Mouse (Mus musculus) midbrain, embryonic 12.5 days (tissue): ENCODE measurements at regions not wholly inside any gene's neighbourhood (a gene's known extent, or its start where the extent isn't known, plus 50 kb on each side); places are given as distances from the start of the nearest gene placed in this dataset.

Source experiments
- ATAC-seq: fragments of 200-750 bp; cut with Nextera tagmentation; 2 replicates; pipeline ENCODE4 v1.8.0; 2017; ENCODE audit warnings: low read depth, moderate TSS enrichment, moderate library complexity; ENCODE audit not compliant: low FRiP score
- H3K27ac ChIP-seq: fragments of 300-500 bp; sonication (generic); replicated peaks from 2 replicates; pipeline ENCODE4 v1.5.1; 2016; ENCODE audit warnings: mild to moderate bottlenecking
- H3K27me3 ChIP-seq: fragments of 300-500 bp; sonication (generic); 2 replicates; pipeline ENCODE4 v1.6.1; 2016; ENCODE audit warnings: mild to moderate bottlenecking
- H3K36me3 ChIP-seq: fragments of 300-500 bp; sonication (generic); 2 replicates; pipeline ENCODE4 v1.6.1; 2016
- H3K4me1 ChIP-seq: fragments of 300-500 bp; sonication (generic); 2 replicates; pipeline ENCODE4 v1.6.1; 2016
- H3K4me2 ChIP-seq: fragments of 300-500 bp; sonication (generic); replicated peaks from 2 replicates; pipeline ENCODE4 v1.6.1; 2016; ENCODE audit warnings: mild to moderate bottlenecking, moderate library complexity
- H3K4me3 ChIP-seq: fragments of 300-500 bp; sonication (generic); 2 replicates; pipeline ENCODE4 v1.5.1; 2016; ENCODE audit warnings: mild to moderate bottlenecking
- H3K9ac ChIP-seq: fragments of 300-500 bp; sonication (generic); replicated peaks from 2 replicates; pipeline ENCODE4 v1.6.1; 2016; ENCODE audit warnings: mild to moderate bottlenecking, moderate library complexity
- H3K9me3 ChIP-seq: fragments of 300-500 bp; sonication (generic); 2 replicates; pipeline ENCODE4 v1.6.1; 2016; ENCODE audit warnings: mild to moderate bottlenecking
- WGBS: fragments of 180-500 bp; shearing (Covaris S2); methylation state at CpG from one replicate; pipeline ENCODE4 v1.1.7; 2016; 5-methylcytosine and 5-hydroxymethylcytosine counted together

- no peaks in the 10 kb centered on the region for H3K9me3 ChIP-seq
- no peaks in the 10 kb centered on the region for H3K27me3 ChIP-seq
- ATAC-seq: peak; percentile 49; the same call in 1 of the 2 replicates
- H3K27ac ChIP-seq: no peak overlapping the region
- no peaks in the 10 kb centered on the region for H3K36me3 ChIP-seq
- 60% methylated on average over 5 of the region's 5 CpGs for WGBS
- H3K4me1 ChIP-seq: no peaks in the 10 kb centered on the region
- no peak overlapping the region for H3K4me3 ChIP-seq
- H3K9ac ChIP-seq: no peak overlapping the region
- no peak overlapping the region for H3K4me2 ChIP-seq
These were observed 967.4 kb upstream of the Epha7 start for GRCm38 (mm10) chr4:27845521-27845920.

DNA sequence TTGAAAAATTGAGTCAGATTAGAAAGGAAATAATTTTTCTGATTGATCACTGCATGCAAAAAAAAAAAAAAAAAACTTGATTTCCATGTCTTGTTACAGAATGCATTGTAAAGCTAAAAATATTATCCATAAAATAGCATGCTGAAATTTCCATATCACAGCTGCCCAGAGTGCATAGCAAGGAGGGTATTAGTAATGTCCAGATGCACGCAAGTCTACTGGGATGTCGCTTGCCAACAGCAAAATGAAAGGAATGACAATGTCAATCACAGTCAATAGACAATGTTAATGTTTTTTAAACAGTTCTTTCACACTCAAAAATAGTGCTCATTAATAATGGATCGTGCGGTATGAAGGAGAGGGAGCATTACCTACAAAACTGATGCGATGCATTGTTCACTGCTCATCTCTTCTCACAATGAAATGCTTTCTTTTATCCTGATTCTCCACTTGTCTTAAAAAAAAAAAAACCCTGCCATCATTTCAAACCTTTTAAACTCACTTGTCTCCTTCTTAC lies 966.8 kb upstream of the Epha7 start:
- Histone ChIP-seq H3K9ac (no peak overlapping the region), H3K4me2 (no peak overlapping the region)
- ATAC-seq: peak; percentile 71

GRCm38 (mm10) chr4:27856086-27856485 lies 956.8 kb upstream of the Epha7 start:
- WGBS: 88% methylated on average over 2 of the region's 2 CpGs
- no peaks in the 10 kb centered on the region for H3K9me3 ChIP-seq
- no peak overlapping the region for H3K4me3 ChIP-seq
- no peaks in the 10 kb centered on the region for H3K4me1 ChIP-seq
- H3K9ac ChIP-seq: no peak overlapping the region
- ATAC-seq: no peak
- no peaks in the 10 kb centered on the region for H3K36me3 ChIP-seq
- no peak overlapping the region for H3K4me2 ChIP-seq
- no peaks in the 10 kb centered on the region for H3K27me3 ChIP-seq
- H3K27ac ChIP-seq: no peak overlapping the region

More for the DNA sequence above, 966.8 kb upstream of the Epha7 start:
- no peak overlapping the region for H3K4me3 ChIP-seq
- WGBS: 66% methylated on average over 5 of the region's 5 CpGs
- no peaks in the 10 kb centered on the region for H3K9me3 ChIP-seq
- H3K27me3 ChIP-seq: no peaks in the 10 kb centered on the region
- H3K36me3 ChIP-seq: no peaks in the 10 kb centered on the region
- no peaks in the 10 kb centered on the region for H3K4me1 ChIP-seq
- H3K27ac ChIP-seq: no peak overlapping the region

DNA sequence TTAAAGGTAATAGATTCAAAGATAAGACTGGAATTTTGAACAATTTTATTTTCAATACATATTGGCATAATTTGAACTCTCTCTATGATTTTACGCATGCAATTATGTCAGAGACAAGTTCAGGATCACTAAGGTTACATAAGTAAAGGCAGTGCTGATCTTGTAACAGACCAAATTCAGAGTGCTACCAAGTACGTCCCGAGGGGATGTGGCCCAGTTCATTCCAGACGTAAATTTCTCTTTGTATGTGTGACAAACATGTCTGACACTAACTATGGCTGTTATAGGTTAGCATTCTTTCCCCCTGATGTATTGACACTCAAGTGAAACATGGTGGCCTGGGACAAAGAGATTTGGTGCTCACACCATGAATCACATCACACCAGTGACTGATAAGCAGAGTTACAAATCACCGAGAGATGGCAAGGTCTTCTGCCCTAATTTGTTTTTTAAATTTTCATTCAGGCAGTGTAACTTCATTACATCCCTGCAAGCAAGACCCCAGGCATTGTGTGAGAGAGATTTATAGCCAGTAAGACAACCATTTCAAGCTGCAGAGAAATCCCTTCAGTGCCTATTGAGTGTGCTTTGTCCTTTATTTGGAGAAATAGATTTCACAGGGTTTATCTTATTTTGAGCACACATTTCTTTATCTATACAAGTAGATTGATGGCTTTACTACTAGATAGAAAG lies 925.5 kb upstream of the Epha7 start:
- Histone ChIP-seq H3K4me3 (no peak overlapping the region), H3K9ac (no peak overlapping the region), H3K9me3 (no peaks in the 10 kb centered on the region), H3K36me3 (no peaks in the 10 kb centered on the region), H3K27me3 (no peaks in the 10 kb centered on the region), H3K4me1 (no peaks in the 10 kb centered on the region), H3K27ac (no peak overlapping the region), H3K4me2 (no peak overlapping the region)
- ATAC-seq: no peak
- WGBS: 75% methylated on average over 5 of the region's 5 CpGs

GRCm38 (mm10) chr4:27896396-27896795 lies 916.5 kb upstream of the Epha7 start:
- no peak overlapping the region for H3K4me3 ChIP-seq
- no peaks in the 10 kb centered on the region for H3K36me3 ChIP-seq
- H3K27ac ChIP-seq: no peak overlapping the region
- no peaks in the 10 kb centered on the region for H3K4me1 ChIP-seq
- no peak overlapping the region for H3K9ac ChIP-seq
- H3K9me3 ChIP-seq: no peaks in the 10 kb centered on the region
- H3K4me2 ChIP-seq: no peak overlapping the region
- ATAC-seq: no peak
- H3K27me3 ChIP-seq: no peaks in the 10 kb centered on the region
- 84% methylated on average over 2 of the region's 2 CpGs for WGBS

- Histone ChIP-seq H3K4me2 (no peak overlapping the region), H3K9me3 (no peaks in the 10 kb centered on the region), H3K4me1 (peaks cover 8% of the 10 kb centered on the region), H3K36me3 (no peaks in the 10 kb centered on the region), H3K4me3 (no peak overlapping the region), H3K27ac (no peak overlapping the region), H3K9ac (no peak overlapping the region), H3K27me3 (peaks cover 12% of the 10 kb centered on the region; the same call in 1 of the 2 replicates)
- WGBS: 37% methylated on average over 2 of the region's 2 CpGs
- peak; percentile 71; the same call in 1 of the 2 replicates for ATAC-seq
These were observed 867.6 kb upstream of the Epha7 start for GRCm38 (mm10) chr4:27945351-27945750.

- Histone ChIP-seq H3K36me3 (no peaks in the 10 kb centered on the region), H3K27me3 (peaks cover 12% of the 10 kb centered on the region; the same call in 1 of the 2 replicates), H3K27ac (no peak overlapping the region), H3K4me2 (no peak overlapping the region), H3K4me3 (no peak overlapping the region), H3K4me1 (peaks cover 8% of the 10 kb centered on the region), H3K9me3 (no peaks in the 10 kb centered on the region), H3K9ac (no peak overlapping the region)
- ATAC-seq: 0 out of 2 replicates have a peak, but pooled peaks have one; percentile 35
- WGBS: 57% methylated on average over 1 of the region's 1 CpGs
These were observed 867.2 kb upstream of the Epha7 start for GRCm38 (mm10) chr4:27945768-27946167.

GRCm38 (mm10) chr4:27949970-27950717 lies 862.8 kb upstream of the Epha7 start:
- Histone ChIP-seq H3K4me1 (peaks cover 8% of the 10 kb centered on the region), H3K9me3 (no peaks in the 10 kb centered on the region), H3K27me3 (peaks cover 18% of the 10 kb centered on the region; the same call in 1 of the 2 replicates), H3K27ac (no peak overlapping the region), H3K4me2 (no peak overlapping the region), H3K9ac (no peak overlapping the region), H3K36me3 (no peaks in the 10 kb centered on the region), H3K4me3 (no peak overlapping the region)
- ATAC-seq: peak; percentile 78
- WGBS: 38% methylated on average over 8 of the region's 8 CpGs

DNA sequence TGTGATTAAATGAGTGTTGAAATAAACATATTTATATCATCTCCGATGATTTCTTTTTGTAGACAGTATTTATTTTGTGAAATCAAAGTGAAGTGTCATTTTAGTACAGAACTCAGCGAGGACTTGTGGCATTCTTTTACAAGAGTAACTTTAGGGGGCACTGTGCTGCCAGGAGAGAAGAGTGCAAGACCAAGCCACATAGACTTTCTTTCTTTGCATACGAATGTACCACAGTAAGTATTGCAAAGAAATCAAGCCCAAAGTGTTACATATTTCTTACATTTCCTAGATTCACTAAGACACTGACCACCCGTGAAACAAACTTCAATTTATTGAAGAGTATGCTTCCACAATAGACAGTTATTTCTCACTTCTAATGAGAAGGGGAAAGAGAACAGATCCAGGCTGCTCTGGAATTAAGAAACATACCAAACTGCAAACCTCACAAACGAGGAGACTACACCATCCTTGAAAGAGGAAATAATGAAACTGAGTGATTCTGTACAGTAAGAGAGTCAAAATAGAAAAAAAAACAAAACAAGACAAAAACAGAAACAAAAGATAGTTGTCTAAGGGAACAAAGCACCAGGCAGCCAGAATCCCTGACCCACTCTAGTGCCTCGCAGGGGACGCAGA lies 847.8 kb upstream of the Epha7 start:
- Histone ChIP-seq H3K4me2 (no peak overlapping the region), H3K27ac (no peak overlapping the region), H3K36me3 (no peaks in the 10 kb centered on the region), H3K9ac (no peak overlapping the region), H3K4me3 (no peak overlapping the region), H3K9me3 (no peaks in the 10 kb centered on the region), H3K27me3 (peaks cover 6% of the 10 kb centered on the region), H3K4me1 (peaks cover 3% of the 10 kb centered on the region; the same call in 1 of the 2 replicates)
- no peak for ATAC-seq
- 14% methylated on average over 7 of the region's 7 CpGs for WGBS

DNA sequence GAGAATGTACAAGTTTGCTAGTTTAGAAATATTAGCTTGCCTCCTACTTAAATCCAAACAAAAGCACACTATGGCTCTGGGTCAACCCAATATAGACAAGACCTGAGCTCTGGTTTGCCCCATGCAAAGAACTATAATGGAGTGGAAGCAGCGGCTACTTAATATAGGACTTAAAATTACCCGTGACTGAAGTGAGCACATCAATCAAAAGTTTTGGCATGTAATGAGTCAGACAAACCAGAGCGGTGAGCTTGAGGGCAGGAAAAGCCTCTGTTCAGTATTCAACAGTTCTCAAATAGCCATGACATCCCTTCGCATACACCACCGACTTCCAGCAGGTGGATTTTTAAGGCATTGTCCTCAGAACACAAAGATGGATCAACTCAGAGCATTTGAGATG lies 842.4 kb upstream of the Epha7 start:
- Histone ChIP-seq H3K27ac (no peak overlapping the region), H3K4me1 (peaks cover under 1% of the 10 kb centered on the region; the same call in 1 of the 2 replicates), H3K36me3 (no peaks in the 10 kb centered on the region), H3K4me3 (no peak overlapping the region), H3K27me3 (peaks cover 18% of the 10 kb centered on the region), H3K4me2 (no peak overlapping the region), H3K9ac (no peak overlapping the region), H3K9me3 (no peaks in the 10 kb centered on the region)
- ATAC-seq: peak; percentile 77
- WGBS: 18% methylated on average over 5 of the region's 5 CpGs

DNA sequence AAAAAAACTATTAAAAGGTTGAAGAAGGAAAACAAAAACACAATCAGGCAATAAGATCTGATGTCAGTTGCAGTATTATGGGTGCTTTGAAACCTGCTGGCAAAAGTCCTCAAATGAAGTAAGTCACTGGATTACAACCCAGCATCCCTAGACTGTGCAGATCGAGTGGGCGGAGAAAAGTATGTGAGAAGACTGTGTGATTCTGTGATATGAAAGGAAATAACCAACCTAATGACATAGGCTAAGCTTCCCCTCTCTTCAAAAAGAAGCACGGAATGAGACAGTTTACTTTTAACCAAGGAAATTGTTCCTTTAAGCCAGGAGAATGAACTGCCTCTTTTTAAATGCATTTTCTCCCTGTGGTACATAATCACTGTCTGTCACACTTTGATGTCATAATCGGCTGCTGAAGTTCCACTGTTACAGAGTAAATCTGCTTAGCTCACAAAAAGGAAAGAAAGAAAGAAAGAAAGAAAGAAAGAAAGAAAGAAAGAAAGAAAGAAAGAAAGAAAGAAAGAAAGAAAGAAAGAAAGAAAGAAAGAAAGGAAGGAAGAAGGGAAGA lies 833.6 kb upstream of the Epha7 start:
- H3K4me2 ChIP-seq: no peak overlapping the region

More for the DNA sequence above, 833.6 kb upstream of the Epha7 start:
- 13% methylated on average over 4 of the region's 4 CpGs for WGBS
- no peak overlapping the region for H3K9ac ChIP-seq
- H3K36me3 ChIP-seq: no peaks in the 10 kb centered on the region
- H3K27me3 ChIP-seq: peaks cover 21% of the 10 kb centered on the region
- ATAC-seq: peak; percentile 75
- H3K4me3 ChIP-seq: no peak overlapping the region
- no peak overlapping the region for H3K27ac ChIP-seq
- H3K9me3 ChIP-seq: no peaks in the 10 kb centered on the region
- H3K4me1 ChIP-seq: peaks cover 3% of the 10 kb centered on the region; the same call in 1 of the 2 replicates
